Comparison of ENCODE assay signal across 15 mouse cellular contexts in genomic region chr11:118337491-118338168, GRCm38 (mm10). TPM values are rescaled to one million over a fixed set of nuclear protein-coding genes. Genes with fewer than 3 reads are reported as not detected.
A peak's percentile ranks its signal among the peaks of the same experiment; 100 is the strongest.
DNase-seq lines count a peak whose midpoint lies in the region; ATAC-seq lines count a peak whose summit lies in the region.
"Had no signal": no experiment of that assay in that cellular context is flagged by ENCODE, and none has a peak within 500 bp of the region (broad histone marks: within the 10 kb centered on the region; RNA-seq: fewer than 3 reads in every experiment).

No protein-coding gene starts in this region.

- 73% methylated on average over 8 of the region's 8 CpGs for WGBS in neural tube, embryonic 15.5 days
- WGBS in midbrain, embryonic 14.5 days: 91% methylated on average over 8 of the region's 8 CpGs

- no peak overlapping the region for H3K9ac ChIP-seq in neural tube, embryonic 15.5 days (replicated peaks)
- no peak overlapping the region for H3K9ac ChIP-seq in midbrain, embryonic 14.5 days (replicated peaks; ENCODE audit: low read length)
- H3K9ac ChIP-seq: forebrain, embryonic 12.5 days; liver, embryonic 13.5 days; neural tube, embryonic 12.5 days had no signal

- 0 out of 2 replicates have a peak, but pooled peaks cover 7% of the 10 kb centered on the region for H3K36me3 ChIP-seq in neural tube, embryonic 15.5 days
- H3K36me3 ChIP-seq in midbrain, embryonic 14.5 days (ENCODE audit: control insufficient read depth, insufficient read depth, low read length): 0 out of 2 replicates have a peak, but pooled peaks cover 10% of the 10 kb centered on the region
- H3K36me3 ChIP-seq: liver, embryonic 13.5 days had no signal

- peak; percentile 46; the same call in 1 of the 2 replicates for ATAC-seq in megakaryocyte progenitor cell, adult 5-6 weeks (replicated peaks; ENCODE audit: poor library complexity)
- ATAC-seq in neural tube, embryonic 15.5 days (ENCODE audit: low FRiP score): no peak
- ATAC-seq in midbrain, embryonic 14.5 days (ENCODE audit: low FRiP score, low TSS enrichment): no peak
- ATAC-seq: intestine, postnatal 0 days had no signal

- H3K4me2 ChIP-seq in neural tube, embryonic 15.5 days: no peak overlapping the region
- no peak overlapping the region for H3K4me2 ChIP-seq in midbrain, embryonic 14.5 days (ENCODE audit: low read length)
- H3K4me2 ChIP-seq: forebrain, embryonic 12.5 days; liver, embryonic 13.5 days; neural tube, embryonic 12.5 days had no signal

- no peaks in the 10 kb centered on the region for H3K27me3 ChIP-seq in neural tube, embryonic 15.5 days (replicated peaks)
- H3K27me3 ChIP-seq in midbrain, embryonic 14.5 days (ENCODE audit: control insufficient read depth, insufficient read depth, low read length): no peaks in the 10 kb centered on the region
- H3K27me3 ChIP-seq: forebrain, embryonic 12.5 days; liver, embryonic 13.5 days; neural tube, embryonic 12.5 days had no signal

- peak; percentile 32 for DNase-seq in lung, postnatal 10 days
- no peak for DNase-seq in lung, adult 18-20 months
- peak; percentile 80 for DNase-seq in T-cell, adult 2 months (ENCODE audit: low spot score)
- peak; percentile 60 to 61 for DNase-seq in thymus, postnatal 10 days (ENCODE audit: low spot score in 2 of 2)
- no peak for DNase-seq in midbrain, embryonic 14.5 days
- DNase-seq in embryo, embryonic 11 days: no peak
- DNase-seq: layer of hippocampus, adult 9-11 months; liver, embryonic 13.5 days had no signal

- no peak overlapping the region for H3K4me3 ChIP-seq in neural tube, embryonic 15.5 days (replicated peaks)
- H3K4me3 ChIP-seq in midbrain, embryonic 14.5 days (replicated peaks; ENCODE audit: low read depth, low read length): no peak overlapping the region
- H3K4me3 ChIP-seq: embryonic facial prominence, embryonic 10.5 days; forebrain, embryonic 12.5 days; liver, embryonic 13.5 days; neural tube, embryonic 12.5 days had no signal

- H3K27ac ChIP-seq in neural tube, embryonic 15.5 days (replicated peaks): no peak overlapping the region
- H3K27ac ChIP-seq in midbrain, embryonic 14.5 days (replicated peaks; ENCODE audit: low read depth, low read length): no peak overlapping the region
- H3K27ac ChIP-seq: embryonic facial prominence, embryonic 10.5 days; forebrain, embryonic 12.5 days; liver, embryonic 13.5 days; neural tube, embryonic 12.5 days had no signal

- H3K4me1 ChIP-seq in neural tube, embryonic 15.5 days: peaks cover 11% of the 10 kb centered on the region
- H3K4me1 ChIP-seq in midbrain, embryonic 14.5 days (ENCODE audit: control insufficient read depth, insufficient read depth, low read length): peaks cover 10% of the 10 kb centered on the region
- H3K4me1 ChIP-seq: liver, embryonic 13.5 days had no signal

- no peaks in the 10 kb centered on the region for H3K9me3 ChIP-seq in neural tube, embryonic 15.5 days (replicated peaks)
- no peaks in the 10 kb centered on the region for H3K9me3 ChIP-seq in midbrain, embryonic 14.5 days (ENCODE audit: control insufficient read depth, low read length)
- H3K9me3 ChIP-seq: embryonic facial prominence, embryonic 10.5 days; forebrain, embryonic 12.5 days; liver, embryonic 13.5 days; neural tube, embryonic 12.5 days had no signal

RNA-seq across cellular contexts. Expression of gene Cep295nl, which starts 4.7 kb away (rescaled TPM):
- 0.22 TPM in 1 of 2 replicates, not detected in the other for total RNA-seq in megakaryocyte progenitor cell, adult 5-6 weeks (2015)
- 0.54 TPM in 1 of 2 replicates, not detected in the other for total RNA-seq in megakaryocyte progenitor cell, adult 5-6 weeks (2017)
- 0.18 and 0.37 TPM in 2 replicates for polyA plus RNA-seq in neural tube, embryonic 15.5 days (2015; fragmentation: Nextera tagmentation; extraction: Ambion mirVana)
- polyA plus RNA-seq in midbrain, embryonic 14.5 days (2014; fragmentation: Nextera tagmentation; extraction: Ambion mirVana): 0.21 and 0.22 TPM in 2 replicates
- polyA plus RNA-seq: liver, embryonic 13.5 days; small intestine, adult 2 months had no signal

RNA-seq across cellular contexts. Expression of gene Timp2, which starts 17.9 kb away (rescaled TPM):
- 7.4 and 9.5 TPM in 2 replicates for total RNA-seq in megakaryocyte progenitor cell, adult 5-6 weeks (2015)
- total RNA-seq in megakaryocyte progenitor cell, adult 5-6 weeks (2017): 9.7 and 10.1 TPM in 2 replicates
- 84.6 and 86.6 TPM in 2 replicates for polyA plus RNA-seq in neural tube, embryonic 15.5 days (2015; fragmentation: Nextera tagmentation; extraction: Ambion mirVana)
- 71.3 and 81.8 TPM in 2 replicates for polyA plus RNA-seq in midbrain, embryonic 14.5 days (2014; fragmentation: Nextera tagmentation; extraction: Ambion mirVana)

RNA-seq across cellular contexts. Expression of gene Usp36, which starts 47.6 kb away (rescaled TPM):
- 19.1 and 23.7 TPM in 2 replicates for total RNA-seq in megakaryocyte progenitor cell, adult 5-6 weeks (2015)
- total RNA-seq in megakaryocyte progenitor cell, adult 5-6 weeks (2017): 11.7 and 14.1 TPM in 2 replicates
- 17.5 and 19.5 TPM in 2 replicates for polyA plus RNA-seq in neural tube, embryonic 15.5 days (2015; fragmentation: Nextera tagmentation; extraction: Ambion mirVana)
- 11.7 and 13.4 TPM in 2 replicates for polyA plus RNA-seq in midbrain, embryonic 14.5 days (2014; fragmentation: Nextera tagmentation; extraction: Ambion mirVana)

Comparison
In these comparisons a context has a peak if more than half of its experiments do, and no peak if none do; other contexts are left out.
1. DNase-seq: peak in lung, postnatal 10 days (single experiment), T-cell, adult 2 months (single experiment) and thymus, postnatal 10 days (2 of 2); none in lung, adult 18-20 months (0 of 2), midbrain, embryonic 14.5 days (single experiment) and embryo, embryonic 11 days (single experiment).